Mouse (Mus musculus): ENCODE measurements around the gene Usp24. TPM values are rescaled to one million over a fixed set of nuclear protein-coding genes. Genes with fewer than 3 reads are reported as not detected.

Gene Usp24
- polyA plus RNA-seq, 1 experiment = 21.4 TPM

GRCm38 (mm10) chr4:106290201-106290600 lies 25.8 kb upstream of the Usp24 start:
- no peak for DNase-seq
- WGBS = 81% methylated on average over 2 of the region's 2 CpGs
- no peak for TF ChIP-seq POLR2A (IDR thresholded peaks at IDR 0.05; ENCODE audit: low read depth, low read length)
- TF ChIP-seq CTCF (conservative IDR thresholded peaks at IDR 0.05; ENCODE audit: insufficient read depth, insufficient read length, low read depth, low read length) = no peak
- no peaks in the 10 kb centered on the region for H3K4me1 ChIP-seq (ENCODE audit: control insufficient read depth, insufficient read depth, low read length)
- H3K4me3 ChIP-seq (ENCODE audit: insufficient read depth, low read depth, low read length) = no peak overlapping the region
- no peaks in the 10 kb centered on the region for H3K36me3 ChIP-seq (ENCODE audit: control insufficient read depth, insufficient read depth, low read length)
- no peaks in the 10 kb centered on the region for H3K27me3 ChIP-seq (replicated peaks; ENCODE audit: control insufficient read depth, insufficient read depth, low read length)
- H3K27ac ChIP-seq (ENCODE audit: insufficient read depth, low read depth, low read length) = no peak overlapping the region

- Histone ChIP-seq H3K27me3 (replicated peaks; ENCODE audit: control insufficient read depth, insufficient read depth, low read length) (no peaks in the 10 kb centered on the region), H3K27ac (ENCODE audit: insufficient read depth, low read depth, low read length) (no peak overlapping the region), H3K36me3 (ENCODE audit: control insufficient read depth, insufficient read depth, low read length) (no peaks in the 10 kb centered on the region), H3K4me3 (ENCODE audit: insufficient read depth, low read depth, low read length) (no peak overlapping the region), H3K4me1 (ENCODE audit: control insufficient read depth, insufficient read depth, low read length) (no peaks in the 10 kb centered on the region)
- 79% methylated on average over 4 of the region's 4 CpGs for WGBS
- no peak for DNase-seq
- no peak for TF ChIP-seq POLR2A (IDR thresholded peaks at IDR 0.05; ENCODE audit: low read depth, low read length)
- no peak for TF ChIP-seq CTCF (conservative IDR thresholded peaks at IDR 0.05; ENCODE audit: insufficient read depth, insufficient read length, low read depth, low read length)
These were observed 23.2 kb upstream of the Usp24 start for GRCm38 (mm10) chr4:106292823-106293222.

GRCm38 (mm10) chr4:106293378-106294090 lies 22.5 kb upstream of the Usp24 start:
- WGBS = 70% methylated on average over 6 of the region's 6 CpGs
- no peaks in the 10 kb centered on the region for H3K4me1 ChIP-seq (ENCODE audit: control insufficient read depth, insufficient read depth, low read length)
- H3K4me3 ChIP-seq (ENCODE audit: insufficient read depth, low read depth, low read length) = no peak overlapping the region
- H3K36me3 ChIP-seq (ENCODE audit: control insufficient read depth, insufficient read depth, low read length) = no peaks in the 10 kb centered on the region
- no peak overlapping the region for H3K27ac ChIP-seq (ENCODE audit: insufficient read depth, low read depth, low read length)
- no peaks in the 10 kb centered on the region for H3K27me3 ChIP-seq (replicated peaks; ENCODE audit: control insufficient read depth, insufficient read depth, low read length)
- DNase-seq = no peak
- TF ChIP-seq POLR2A (IDR thresholded peaks at IDR 0.05; ENCODE audit: low read depth, low read length) (no peak), CTCF (conservative IDR thresholded peaks at IDR 0.05; ENCODE audit: insufficient read depth, insufficient read length, low read depth, low read length) (no peak)

GRCm38 (mm10) chr4:106295696-106296095 lies 20.3 kb upstream of the Usp24 start:
- Histone ChIP-seq H3K4me1 (ENCODE audit: control insufficient read depth, insufficient read depth, low read length) (no peaks in the 10 kb centered on the region), H3K27me3 (replicated peaks; ENCODE audit: control insufficient read depth, insufficient read depth, low read length) (no peaks in the 10 kb centered on the region), H3K4me3 (ENCODE audit: insufficient read depth, low read depth, low read length) (no peak overlapping the region), H3K36me3 (ENCODE audit: control insufficient read depth, insufficient read depth, low read length) (no peaks in the 10 kb centered on the region), H3K27ac (ENCODE audit: insufficient read depth, low read depth, low read length) (no peak overlapping the region)
- no peak for TF ChIP-seq CTCF (conservative IDR thresholded peaks at IDR 0.05; ENCODE audit: insufficient read depth, insufficient read length, low read depth, low read length)
- no peak for TF ChIP-seq POLR2A (IDR thresholded peaks at IDR 0.05; ENCODE audit: low read depth, low read length)
- no peak for DNase-seq
- 51% methylated on average over 4 of the region's 4 CpGs for WGBS

- no peak for TF ChIP-seq CTCF (conservative IDR thresholded peaks at IDR 0.05; ENCODE audit: insufficient read depth, insufficient read length, low read depth, low read length)
- no peak for TF ChIP-seq POLR2A (IDR thresholded peaks at IDR 0.05; ENCODE audit: low read depth, low read length)
- H3K4me3 ChIP-seq (ENCODE audit: insufficient read depth, low read depth, low read length) = no peak overlapping the region
- no peaks in the 10 kb centered on the region for H3K27me3 ChIP-seq (replicated peaks; ENCODE audit: control insufficient read depth, insufficient read depth, low read length)
- H3K36me3 ChIP-seq (ENCODE audit: control insufficient read depth, insufficient read depth, low read length) = no peaks in the 10 kb centered on the region
- WGBS = 70% methylated on average over 7 of the region's 7 CpGs
- no peaks in the 10 kb centered on the region for H3K4me1 ChIP-seq (ENCODE audit: control insufficient read depth, insufficient read depth, low read length)
- no peak overlapping the region for H3K27ac ChIP-seq (ENCODE audit: insufficient read depth, low read depth, low read length)
- DNase-seq = no peak
These were observed 19.5 kb upstream of the Usp24 start for GRCm38 (mm10) chr4:106296412-106297086.

GRCm38 (mm10) chr4:106301346-106301745 lies 14.7 kb upstream of the Usp24 start:
- Histone ChIP-seq H3K36me3 (ENCODE audit: control insufficient read depth, insufficient read depth, low read length) (no peaks in the 10 kb centered on the region), H3K4me3 (ENCODE audit: insufficient read depth, low read depth, low read length) (no peak overlapping the region), H3K27me3 (replicated peaks; ENCODE audit: control insufficient read depth, insufficient read depth, low read length) (no peaks in the 10 kb centered on the region), H3K4me1 (ENCODE audit: control insufficient read depth, insufficient read depth, low read length) (no peaks in the 10 kb centered on the region), H3K27ac (ENCODE audit: insufficient read depth, low read depth, low read length) (no peak overlapping the region)
- TF ChIP-seq POLR2A (IDR thresholded peaks at IDR 0.05; ENCODE audit: low read depth, low read length) = no peak
- TF ChIP-seq CTCF (conservative IDR thresholded peaks at IDR 0.05; ENCODE audit: insufficient read depth, insufficient read length, low read depth, low read length) = no peak
- DNase-seq = no peak
- WGBS = 75% methylated on average over 6 of the region's 6 CpGs

GRCm38 (mm10) chr4:106308090-106308489 lies 7.9 kb upstream of the Usp24 start:
- no peak for TF ChIP-seq POLR2A (IDR thresholded peaks at IDR 0.05; ENCODE audit: low read depth, low read length)
- no peak for TF ChIP-seq CTCF (conservative IDR thresholded peaks at IDR 0.05; ENCODE audit: insufficient read depth, insufficient read length, low read depth, low read length)

More at GRCm38 (mm10) chr4:106308090-106308489, 7.9 kb upstream of the Usp24 start:
- Histone ChIP-seq H3K4me1 (ENCODE audit: control insufficient read depth, insufficient read depth, low read length) (no peaks in the 10 kb centered on the region; the same call in 1 of the 2 replicates), H3K27ac (ENCODE audit: insufficient read depth, low read depth, low read length) (no peak overlapping the region), H3K27me3 (replicated peaks; ENCODE audit: control insufficient read depth, insufficient read depth, low read length) (no peaks in the 10 kb centered on the region), H3K36me3 (ENCODE audit: control insufficient read depth, insufficient read depth, low read length) (no peaks in the 10 kb centered on the region), H3K4me3 (ENCODE audit: insufficient read depth, low read depth, low read length) (no peak overlapping the region)
- whole genome bisulfite sequencing = 95% methylated on average over 3 of the region's 3 CpGs
- DNase-seq = no peak
